8 mouse cellular contexts compared by ENCODE assay signal in the genomic region with DNA sequence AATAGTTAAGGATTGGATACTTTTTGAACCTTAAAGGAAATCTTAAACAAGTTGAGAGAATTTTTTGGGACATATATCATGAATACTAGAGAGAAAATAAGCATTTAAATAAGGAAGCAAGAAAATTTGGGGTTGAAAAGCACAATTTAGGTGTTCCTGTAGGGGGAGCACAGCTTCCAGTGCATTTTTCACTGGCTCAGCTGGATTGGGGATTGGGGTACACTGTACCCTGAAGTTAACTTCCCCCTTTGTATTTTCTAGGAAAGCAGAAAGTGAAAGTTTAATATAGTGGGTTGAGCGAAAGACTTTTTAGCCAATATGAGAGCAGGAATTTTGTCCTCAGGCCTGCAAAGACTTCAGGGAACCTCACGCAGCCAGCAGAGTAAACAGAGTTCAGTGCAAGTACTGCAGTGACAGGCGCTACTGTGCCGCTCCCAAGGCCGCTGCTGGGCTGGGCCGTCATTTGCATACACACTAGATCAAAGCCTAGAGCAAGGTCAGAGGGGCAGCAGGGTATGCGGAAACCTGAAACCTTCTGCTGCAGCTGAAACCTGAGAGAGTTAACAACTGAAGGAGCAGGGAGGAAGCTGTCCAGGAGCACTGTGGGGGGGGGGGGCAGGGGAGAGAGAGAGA.
DNase-seq lines count a peak whose midpoint lies in the region; ATAC-seq and TF ChIP-seq lines count a peak whose summit lies in the region.

No protein-coding gene starts in this region.

- no peak overlapping the region for H3K9ac ChIP-seq in heart, adult 2 months (ENCODE audit: low read depth, low read length)
- H3K9ac ChIP-seq in kidney, embryonic 14.5 days (ENCODE audit: low read depth, low read length) = no peak overlapping the region

- ATAC-seq in kidney, embryonic 14.5 days (ENCODE audit: low FRiP score, low TSS enrichment) = peak; percentile 99

- intact Hi-C loops in heart, adult 2 months (cut with DNase I) = no loop called here

- 8% methylated on average over 7 of the region's 7 CpGs for WGBS in heart, adult 2 months
- 9% methylated on average over 7 of the region's 7 CpGs for WGBS in kidney, embryonic 14.5 days

- no peak overlapping the region; the same call in 1 of the 2 replicates for H3K4me2 ChIP-seq in kidney, embryonic 14.5 days (replicated peaks; ENCODE audit: low read depth, low read length)

- H3K27ac ChIP-seq in heart, adult 2 months = no peak overlapping the region
- H3K27ac ChIP-seq in kidney, embryonic 14.5 days (ENCODE audit: low read depth, low read length) = no peak overlapping the region

- no peaks in the 10 kb centered on the region for H3K36me3 ChIP-seq in heart, adult 2 months (ENCODE audit: control insufficient read depth, insufficient read depth, low read length)
- H3K36me3 ChIP-seq in kidney, embryonic 14.5 days (ENCODE audit: control insufficient read depth, insufficient read depth, low read length) = no peaks in the 10 kb centered on the region

- TF ChIP-seq POLR2A in heart, adult 2 months (IDR thresholded peaks at IDR 0.05; ENCODE audit: insufficient read depth, low read depth, low read length) = no peak

- H3K4me1 ChIP-seq in heart, adult 2 months (ENCODE audit: control insufficient read depth, insufficient read depth, low read length) = no peaks in the 10 kb centered on the region
- H3K4me1 ChIP-seq in kidney, embryonic 14.5 days (ENCODE audit: control insufficient read depth, insufficient read depth, low read length) = no peaks in the 10 kb centered on the region

- no peak overlapping the region for H3K4me3 ChIP-seq in heart, adult 2 months
- no peak overlapping the region for H3K4me3 ChIP-seq in kidney, embryonic 14.5 days (ENCODE audit: low read length)

- TF ChIP-seq CTCF in heart, adult 2 months (IDR thresholded peaks at IDR 0.05) = peak; percentile 27

- H3K9me3 ChIP-seq in kidney, embryonic 14.5 days (ENCODE audit: control insufficient read depth, low read length) = no peaks in the 10 kb centered on the region

- DNase-seq in MEL-GATA-1-ER (ENCODE audit: extremely low read depth, low read depth) = peak; percentile 11
- peak; percentile 58 for DNase-seq in adrenal gland, postnatal 14 days
- no peak for DNase-seq in heart, adult 2 months
- DNase-seq in lung, postnatal 10 days = peak; percentile 6
- DNase-seq in yolk sac, embryonic 10.5 days (ENCODE audit: low spot score) = peak; percentile 25
- no peak for DNase-seq in B cell, adult 2 months
- no peak for DNase-seq in thymus, postnatal 10 days (ENCODE audit: low spot score in 2 of 2)

- no peaks in the 10 kb centered on the region for H3K79me2 ChIP-seq in heart, adult 2 months (replicated peaks; ENCODE audit: control insufficient read depth, insufficient read depth, low read length)

- no peak for TF ChIP-seq EP300 in heart, adult 2 months (IDR thresholded peaks at IDR 0.05; ENCODE audit: insufficient read depth, low read depth, low read length)

- no peaks in the 10 kb centered on the region for H3K27me3 ChIP-seq in heart, adult 2 months (ENCODE audit: control insufficient read depth, insufficient read depth, low read length)
- H3K27me3 ChIP-seq in kidney, embryonic 14.5 days (ENCODE audit: control insufficient read depth, insufficient read depth, low read length) = no peaks in the 10 kb centered on the region

Comparison
In these comparisons a context has a peak if more than half of its experiments do, and no peak if none do; other contexts are left out.
1. DNase-seq: peak in MEL-GATA-1-ER (single experiment), adrenal gland, postnatal 14 days (single experiment), lung, postnatal 10 days (single experiment) and yolk sac, embryonic 10.5 days (single experiment); none in heart, adult 2 months (0 of 2), B cell, adult 2 months (0 of 2) and thymus, postnatal 10 days (0 of 2).